Mouse (Mus musculus): Measurements from ENCODE around the gene Gm17304. TPM values are rescaled to one million over a fixed set of nuclear protein-coding genes. Genes with fewer than 3 reads are reported as not detected.

Gene Gm17304
- total and polyA plus RNA-seq, 3 experiments, result not detected

- no peak for TF ChIP-seq EP300 (IDR thresholded peaks at IDR 0.05; ENCODE audit: insufficient read depth, low read depth, low read length)
- TF ChIP-seq CTCF (IDR thresholded peaks at IDR 0.05), result peak; percentile 91
- Histone ChIP-seq H3K9ac (ENCODE audit: low read depth, low read length) (peak overlapping the region; percentile 88), H3K4me3 (peak overlapping the region; percentile 75), H3K36me3 (ENCODE audit: control insufficient read depth, insufficient read depth, low read length) (no peaks in the 10 kb centered on the region), H3K4me1 (ENCODE audit: control insufficient read depth, insufficient read depth, low read length) (peaks cover 3% of the 10 kb centered on the region), H3K79me2 (replicated peaks; ENCODE audit: control insufficient read depth, insufficient read depth, low read length) (no peaks in the 10 kb centered on the region), H3K27me3 (ENCODE audit: control insufficient read depth, insufficient read depth, low read length) (no peaks in the 10 kb centered on the region; the same call in 1 of the 2 replicates), H3K27ac (peak overlapping the region; percentile 51)
- peak; percentile 86 to 93 for DNase-seq
- intact Hi-C loops (cut with DNase I), result loop anchor here (5.0 kb wide), 2 partner anchors 112 to 123 kb away; partner anchors contain the start of gene Zfp644
- under 1% methylated on average over 45 of the region's 45 CpGs for WGBS
Observed at GRCm38 (mm10) chr5:106574560-106574946, 34.3 kb upstream of the Gm17304 start.

- 35% methylated on average over 4 of the region's 4 CpGs for WGBS
- DNase-seq, result no peak
- peak overlapping the region; percentile 75; the same call in 1 of the 2 replicates for H3K4me3 ChIP-seq
- TF ChIP-seq CTCF (IDR thresholded peaks at IDR 0.05) (no peak), POLR2A (IDR thresholded peaks at IDR 0.05; ENCODE audit: insufficient read depth, low read depth, low read length) (no peak), EP300 (IDR thresholded peaks at IDR 0.05; ENCODE audit: insufficient read depth, low read depth, low read length) (no peak)
- no peak overlapping the region for H3K27ac ChIP-seq
- H3K79me2 ChIP-seq (replicated peaks; ENCODE audit: control insufficient read depth, insufficient read depth, low read length), result no peaks in the 10 kb centered on the region
- intact Hi-C loops (cut with DNase I), result no loop called here
- H3K9ac ChIP-seq (ENCODE audit: low read depth, low read length), result no peak overlapping the region
- no peaks in the 10 kb centered on the region; the same call in 1 of the 2 replicates for H3K27me3 ChIP-seq (ENCODE audit: control insufficient read depth, insufficient read depth, low read length)
- H3K4me1 ChIP-seq (ENCODE audit: control insufficient read depth, insufficient read depth, low read length), result peaks cover 3% of the 10 kb centered on the region
- no peaks in the 10 kb centered on the region for H3K36me3 ChIP-seq (ENCODE audit: control insufficient read depth, insufficient read depth, low read length)
Observed at GRCm38 (mm10) chr5:106575098-106575497, 33.8 kb upstream of the Gm17304 start.

GRCm38 (mm10) chr5:106577237-106577888 lies 31.5 kb upstream of the Gm17304 start:
- H3K4me3 ChIP-seq, result no peak overlapping the region
- no peaks in the 10 kb centered on the region; the same call in 1 of the 2 replicates for H3K27me3 ChIP-seq (ENCODE audit: control insufficient read depth, insufficient read depth, low read length)
- H3K79me2 ChIP-seq (replicated peaks; ENCODE audit: control insufficient read depth, insufficient read depth, low read length), result no peaks in the 10 kb centered on the region
- WGBS, result 91% methylated on average over 9 of the region's 9 CpGs
- no peak overlapping the region for H3K9ac ChIP-seq (ENCODE audit: low read depth, low read length)
- TF ChIP-seq EP300 (IDR thresholded peaks at IDR 0.05; ENCODE audit: insufficient read depth, low read depth, low read length) (no peak), POLR2A (IDR thresholded peaks at IDR 0.05; ENCODE audit: insufficient read depth, low read depth, low read length) (no peak), CTCF (IDR thresholded peaks at IDR 0.05) (no peak)
- DNase-seq, result no peak
- H3K4me1 ChIP-seq (ENCODE audit: control insufficient read depth, insufficient read depth, low read length), result peaks cover 3% of the 10 kb centered on the region
- intact Hi-C loops (cut with DNase I), result no loop called here
- H3K27ac ChIP-seq, result no peak overlapping the region
- no peaks in the 10 kb centered on the region for H3K36me3 ChIP-seq (ENCODE audit: control insufficient read depth, insufficient read depth, low read length)

GRCm38 (mm10) chr5:106580943-106581342 lies 28.0 kb upstream of the Gm17304 start:
- H3K4me3 ChIP-seq, result no peak overlapping the region
- 76% methylated on average over 7 of the region's 7 CpGs for WGBS
- no peaks in the 10 kb centered on the region for H3K79me2 ChIP-seq (replicated peaks; ENCODE audit: control insufficient read depth, insufficient read depth, low read length)
- no peak overlapping the region for H3K9ac ChIP-seq (ENCODE audit: low read depth, low read length)
- H3K27me3 ChIP-seq (ENCODE audit: control insufficient read depth, insufficient read depth, low read length), result no peaks in the 10 kb centered on the region
- TF ChIP-seq POLR2A (IDR thresholded peaks at IDR 0.05; ENCODE audit: insufficient read depth, low read depth, low read length) (no peak), CTCF (IDR thresholded peaks at IDR 0.05) (no peak), EP300 (IDR thresholded peaks at IDR 0.05; ENCODE audit: insufficient read depth, low read depth, low read length) (no peak)
- H3K4me1 ChIP-seq (ENCODE audit: control insufficient read depth, insufficient read depth, low read length), result no peaks in the 10 kb centered on the region
- DNase-seq, result no peak
- intact Hi-C loops (cut with DNase I), result no loop called here
- no peaks in the 10 kb centered on the region for H3K36me3 ChIP-seq (ENCODE audit: control insufficient read depth, insufficient read depth, low read length)
- H3K27ac ChIP-seq, result no peak overlapping the region

GRCm38 (mm10) chr5:106589006-106589405 lies 19.9 kb upstream of the Gm17304 start:
- no peak for DNase-seq
- H3K79me2 ChIP-seq (replicated peaks; ENCODE audit: control insufficient read depth, insufficient read depth, low read length), result no peaks in the 10 kb centered on the region
- no peaks in the 10 kb centered on the region for H3K27me3 ChIP-seq (ENCODE audit: control insufficient read depth, insufficient read depth, low read length)
- H3K4me1 ChIP-seq (ENCODE audit: control insufficient read depth, insufficient read depth, low read length), result no peaks in the 10 kb centered on the region
- no peak for TF ChIP-seq EP300 (IDR thresholded peaks at IDR 0.05; ENCODE audit: insufficient read depth, low read depth, low read length)
- TF ChIP-seq CTCF (IDR thresholded peaks at IDR 0.05), result no peak
- no peak for TF ChIP-seq POLR2A (IDR thresholded peaks at IDR 0.05; ENCODE audit: insufficient read depth, low read depth, low read length)
- WGBS, result 75% methylated on average over 9 of the region's 9 CpGs
- no peaks in the 10 kb centered on the region for H3K36me3 ChIP-seq (ENCODE audit: control insufficient read depth, insufficient read depth, low read length)
- H3K27ac ChIP-seq, result no peak overlapping the region
- H3K4me3 ChIP-seq, result no peak overlapping the region
- intact Hi-C loops (cut with DNase I), result no loop called here
- no peak overlapping the region for H3K9ac ChIP-seq (ENCODE audit: low read depth, low read length)

GRCm38 (mm10) chr5:106589670-106590069 lies 19.2 kb upstream of the Gm17304 start:
- Histone ChIP-seq H3K4me3 (no peak overlapping the region), H3K36me3 (ENCODE audit: control insufficient read depth, insufficient read depth, low read length) (no peaks in the 10 kb centered on the region), H3K4me1 (ENCODE audit: control insufficient read depth, insufficient read depth, low read length) (no peaks in the 10 kb centered on the region), H3K27me3 (ENCODE audit: control insufficient read depth, insufficient read depth, low read length) (no peaks in the 10 kb centered on the region), H3K79me2 (replicated peaks; ENCODE audit: control insufficient read depth, insufficient read depth, low read length) (no peaks in the 10 kb centered on the region), H3K27ac (no peak overlapping the region), H3K9ac (ENCODE audit: low read depth, low read length) (no peak overlapping the region)
- intact Hi-C loops (cut with DNase I), result no loop called here
- 88% methylated on average over 11 of the region's 11 CpGs for WGBS
- no peak for TF ChIP-seq CTCF (IDR thresholded peaks at IDR 0.05)
- no peak for TF ChIP-seq POLR2A (IDR thresholded peaks at IDR 0.05; ENCODE audit: insufficient read depth, low read depth, low read length)
- no peak for TF ChIP-seq EP300 (IDR thresholded peaks at IDR 0.05; ENCODE audit: insufficient read depth, low read depth, low read length)
- no peak for DNase-seq

All from heart, adult 2 months (tissue).